Mouse (Mus musculus): ENCODE measurements around the gene Fnbp4. TPM values are rescaled to one million over a fixed set of nuclear protein-coding genes. Genes with fewer than 3 reads are reported as not detected.

Fnbp4 gene
- polyA plus RNA-seq, 1 experiment: 9.3 TPM

- H3K4me3 ChIP-seq: no peak overlapping the region
- no peaks in the 10 kb centered on the region for H3K27me3 ChIP-seq (ENCODE audit: control insufficient read depth, insufficient read depth, insufficient read length)
- H3ac ChIP-seq (ENCODE audit: control insufficient read depth, insufficient read length): no peak overlapping the region
- no peak overlapping the region for H3K4me2 ChIP-seq (ENCODE audit: low read depth)
- H3K36me3 ChIP-seq (ENCODE audit: control insufficient read depth, insufficient read depth): peaks cover 41% of the 10 kb centered on the region
- no peaks in the 10 kb centered on the region for H3K79me2 ChIP-seq (ENCODE audit: control insufficient read depth, insufficient read depth)
- TF ChIP-seq E2F4 (IDR thresholded peaks at IDR 0.05; ENCODE audit: insufficient read depth) (no peak), POLR2AphosphoS2 (IDR thresholded peaks at IDR 0.05; ENCODE audit: insufficient read length, low read depth) (peak; percentile 28)
Measured at GRCm38 (mm10) chr2:90781323-90781722, 36.2 kb downstream of the Fnbp4 start.

- Histone ChIP-seq H3K27me3 (ENCODE audit: control insufficient read depth, insufficient read depth, insufficient read length) (no peaks in the 10 kb centered on the region), H3K79me2 (ENCODE audit: control insufficient read depth, insufficient read depth) (no peaks in the 10 kb centered on the region), H3K4me2 (ENCODE audit: low read depth) (peak overlapping the region; percentile 6), H3ac (ENCODE audit: control insufficient read depth, insufficient read length) (no peak overlapping the region), H3K36me3 (ENCODE audit: control insufficient read depth, insufficient read depth) (peaks cover 36% of the 10 kb centered on the region), H3K4me3 (no peak overlapping the region)
- no peak for TF ChIP-seq USF1 (IDR thresholded peaks at IDR 0.05; ENCODE audit: low read depth)
- no peak for TF ChIP-seq MYOG (IDR thresholded peaks at IDR 0.05; ENCODE audit: control insufficient read depth in 1 of 3, insufficient read depth in 1 of 3, insufficient read length in 2 of 3, low read depth in 2 of 3)
- no peak for TF ChIP-seq POLR2AphosphoS2 (IDR thresholded peaks at IDR 0.05; ENCODE audit: insufficient read length, low read depth)
- TF ChIP-seq MYOD1 (IDR thresholded peaks at IDR 0.05; ENCODE audit: control insufficient read depth in 1 of 3, insufficient read length in 2 of 3, low read depth in 2 of 3): no peak
- no peak for TF ChIP-seq POLR2A (IDR thresholded peaks at IDR 0.05; ENCODE audit: insufficient read length, low read depth)
- TF ChIP-seq REST (IDR thresholded peaks at IDR 0.05; ENCODE audit: insufficient read depth, insufficient read length): no peak
- no peak for TF ChIP-seq CEBPB (IDR thresholded peaks at IDR 0.05; ENCODE audit: insufficient read depth, poor library complexity, severe bottlenecking)
- no peak for TF ChIP-seq MAX (IDR thresholded peaks at IDR 0.05; ENCODE audit: low read depth)
- TF ChIP-seq TCF3 (IDR thresholded peaks at IDR 0.05; ENCODE audit: insufficient read length, low read depth): no peak
- no peak for TF ChIP-seq TCF12 (IDR thresholded peaks at IDR 0.05; ENCODE audit: insufficient read depth, poor library complexity, severe bottlenecking)
- TF ChIP-seq SRF (IDR thresholded peaks at IDR 0.05; ENCODE audit: control insufficient read depth, insufficient read length, low read depth): no peak
- TF ChIP-seq E2F4 (IDR thresholded peaks at IDR 0.05; ENCODE audit: insufficient read depth): no peak
Measured at GRCm38 (mm10) chr2:90781938-90782337, 36.8 kb downstream of the Fnbp4 start.

- no peak for TF ChIP-seq POLR2A (IDR thresholded peaks at IDR 0.05; ENCODE audit: insufficient read length, low read depth)
- no peak for TF ChIP-seq REST (IDR thresholded peaks at IDR 0.05; ENCODE audit: insufficient read depth, insufficient read length)
- TF ChIP-seq MYOG (IDR thresholded peaks at IDR 0.05; ENCODE audit: control insufficient read depth in 1 of 3, insufficient read depth in 1 of 3, insufficient read length in 2 of 3, low read depth in 2 of 3): no peak
- no peak for TF ChIP-seq MYOD1 (IDR thresholded peaks at IDR 0.05; ENCODE audit: control insufficient read depth in 1 of 3, insufficient read length in 2 of 3, low read depth in 2 of 3)
- TF ChIP-seq SRF (IDR thresholded peaks at IDR 0.05; ENCODE audit: control insufficient read depth, insufficient read length, low read depth): no peak
- TF ChIP-seq CEBPB (IDR thresholded peaks at IDR 0.05; ENCODE audit: insufficient read depth, poor library complexity, severe bottlenecking): no peak
- TF ChIP-seq USF1 (IDR thresholded peaks at IDR 0.05; ENCODE audit: low read depth): no peak
- TF ChIP-seq POLR2AphosphoS2 (IDR thresholded peaks at IDR 0.05; ENCODE audit: insufficient read length, low read depth): no peak
- TF ChIP-seq TCF3 (IDR thresholded peaks at IDR 0.05; ENCODE audit: insufficient read length, low read depth): no peak
- no peak for TF ChIP-seq MAX (IDR thresholded peaks at IDR 0.05; ENCODE audit: low read depth)
- TF ChIP-seq TCF12 (IDR thresholded peaks at IDR 0.05; ENCODE audit: insufficient read depth, poor library complexity, severe bottlenecking): no peak
- TF ChIP-seq E2F4 (IDR thresholded peaks at IDR 0.05; ENCODE audit: insufficient read depth): no peak
- H3ac ChIP-seq (ENCODE audit: control insufficient read depth, insufficient read length): no peak within 1 kb of the TSS
- H3K79me2 ChIP-seq (ENCODE audit: control insufficient read depth, insufficient read depth): no peaks in the 10 kb centered on the region
- H3K4me3 ChIP-seq: no peak within 1 kb of the TSS
- no peaks in the 10 kb centered on the region for H3K27me3 ChIP-seq (ENCODE audit: control insufficient read depth, insufficient read depth, insufficient read length)
- H3K36me3 ChIP-seq (ENCODE audit: control insufficient read depth, insufficient read depth): peaks cover 31% of the 10 kb centered on the region
- peak within 1 kb of the TSS; percentile 6 for H3K4me2 ChIP-seq (ENCODE audit: low read depth)
Measured at GRCm38 (mm10) chr2:90782458-90782857, 37.3 kb downstream of the Fnbp4 start, which contains the start of gene Agbl2. Agbl2 (plus strand) TSS chr2:90782727.

GRCm38 (mm10) chr2:90782901-90783486, 37.8 kb downstream of the Fnbp4 start:
- H3K4me3 ChIP-seq: no peak overlapping the region

More at GRCm38 (mm10) chr2:90782901-90783486, 37.8 kb downstream of the Fnbp4 start:
- Histone ChIP-seq H3K27me3 (ENCODE audit: control insufficient read depth, insufficient read depth, insufficient read length) (no peaks in the 10 kb centered on the region), H3K79me2 (ENCODE audit: control insufficient read depth, insufficient read depth) (no peaks in the 10 kb centered on the region), H3K4me2 (ENCODE audit: low read depth) (no peak overlapping the region), H3K36me3 (ENCODE audit: control insufficient read depth, insufficient read depth) (peaks cover 26% of the 10 kb centered on the region), H3ac (ENCODE audit: control insufficient read depth, insufficient read length) (no peak overlapping the region)
- TF ChIP-seq MYOG (IDR thresholded peaks at IDR 0.05; ENCODE audit: control insufficient read depth in 1 of 3, insufficient read depth in 1 of 3, insufficient read length in 2 of 3, low read depth in 2 of 3) (no peak), TCF12 (IDR thresholded peaks at IDR 0.05; ENCODE audit: insufficient read depth, poor library complexity, severe bottlenecking) (no peak), MYOD1 (IDR thresholded peaks at IDR 0.05; ENCODE audit: control insufficient read depth in 1 of 3, insufficient read length in 2 of 3, low read depth in 2 of 3) (no peak), USF1 (IDR thresholded peaks at IDR 0.05; ENCODE audit: low read depth) (no peak), SRF (IDR thresholded peaks at IDR 0.05; ENCODE audit: control insufficient read depth, insufficient read length, low read depth) (no peak), REST (IDR thresholded peaks at IDR 0.05; ENCODE audit: insufficient read depth, insufficient read length) (no peak), CEBPB (IDR thresholded peaks at IDR 0.05; ENCODE audit: insufficient read depth, poor library complexity, severe bottlenecking) (no peak), POLR2A (IDR thresholded peaks at IDR 0.05; ENCODE audit: insufficient read length, low read depth) (no peak), E2F4 (IDR thresholded peaks at IDR 0.05; ENCODE audit: insufficient read depth) (no peak), POLR2AphosphoS2 (IDR thresholded peaks at IDR 0.05; ENCODE audit: insufficient read length, low read depth) (no peak), MAX (IDR thresholded peaks at IDR 0.05; ENCODE audit: low read depth) (no peak), TCF3 (IDR thresholded peaks at IDR 0.05; ENCODE audit: insufficient read length, low read depth) (no peak)

All from myocyte (in vitro differentiated cells).